Mouse (Mus musculus): Measurements from ENCODE around the gene Kdm4c. TPM values are rescaled to one million over a fixed set of nuclear protein-coding genes. Genes with fewer than 3 reads are reported as not detected.
A peak's percentile ranks its signal among the peaks of the same experiment; 100 is the strongest.
"Not testable (repeated sequence)": the region's sequence is repeated elsewhere in the genome, so short reads cannot be mapped to it uniquely, and the experiment has no call there.

Gene Kdm4c
- 10 to 100 TPM; 12.9 to 16.1 TPM for total RNA-seq (2021)
- long read RNA-seq, experiment 1, full-length matches to known transcripts = 8 of 16 reads
- long read RNA-seq, experiment 1, partial matches to known transcripts = 3 of 16 reads
- long read RNA-seq, experiment 1, other reads (novel, unspliced or antisense) = 5 of 16 reads
- long read RNA-seq, experiment 2, full-length matches to known transcripts = 5 of 8 reads
- long read RNA-seq, experiment 2, partial matches to known transcripts = 1 of 8 reads
- long read RNA-seq, experiment 2, other reads (novel, unspliced or antisense) = 2 of 8 reads

DNA sequence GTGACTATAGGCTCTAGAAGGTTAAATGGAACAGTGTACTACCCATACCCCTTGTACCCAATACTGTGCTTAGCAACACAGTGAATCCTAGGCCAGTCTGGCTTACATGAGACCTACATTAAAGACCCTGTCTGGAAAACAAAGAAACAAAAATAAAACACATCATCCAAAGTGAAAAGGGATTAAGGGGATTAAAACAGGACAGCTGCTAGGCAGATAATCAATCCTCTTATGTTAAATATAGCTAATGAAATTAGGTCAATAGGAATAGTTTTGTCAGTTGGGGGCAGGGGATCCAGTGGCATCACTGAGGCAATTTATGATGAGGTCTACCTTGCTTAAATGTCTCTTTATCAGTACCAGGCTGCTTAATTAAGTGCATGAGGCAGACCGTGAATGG lies at the start of gene Kdm4c:
Kdm4c (plus strand) TSS at position 322 of the 400 bp plus-strand sequence.
- DNase-seq = no peak

DNA sequence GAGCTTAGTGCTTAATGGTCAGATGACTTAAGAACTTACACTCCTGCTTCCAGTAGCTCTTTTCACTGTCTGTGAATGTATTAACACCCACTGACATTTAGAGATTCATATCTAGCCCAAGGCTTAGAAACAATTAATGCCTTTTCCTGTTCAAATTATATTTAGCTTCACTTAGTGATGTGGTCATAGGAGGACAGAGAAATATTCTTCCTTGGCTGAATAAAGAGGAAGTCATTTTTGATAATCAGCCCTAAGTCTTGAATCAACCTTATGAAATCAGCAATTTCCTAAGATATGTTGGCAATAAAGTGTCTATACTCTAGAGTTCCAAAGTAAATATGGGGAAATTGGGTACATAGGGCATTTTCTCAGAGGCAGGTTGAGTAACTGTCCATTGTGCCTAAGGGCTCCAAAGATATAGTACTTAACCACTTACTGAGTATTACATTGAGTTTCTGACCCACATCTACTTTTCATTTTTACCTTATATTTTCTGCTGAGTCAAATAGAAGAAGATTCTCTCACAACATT lies 41.0 kb upstream of the Kdm4c start:
- no peak for DNase-seq

DNA sequence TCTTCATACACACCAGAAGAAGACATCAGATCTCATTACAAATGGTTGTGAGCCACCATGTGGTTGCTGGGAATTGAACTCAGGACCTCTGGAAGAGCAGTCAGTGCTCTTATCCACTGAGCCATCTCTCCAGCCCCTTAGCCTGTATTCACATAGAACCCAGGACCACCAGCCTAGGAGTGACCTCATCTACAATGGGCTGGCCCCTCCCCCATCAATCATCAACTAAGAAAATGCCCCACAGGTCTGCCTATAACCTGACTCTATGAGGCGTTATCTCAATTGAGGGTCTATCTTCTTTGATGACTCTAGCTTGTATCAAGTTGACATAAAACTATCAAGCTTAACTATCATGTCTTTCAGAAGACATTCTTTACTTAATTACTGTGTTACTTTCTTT lies 20.5 kb upstream of the Kdm4c start:
- DNase-seq = not testable (repeated sequence)

DNA sequence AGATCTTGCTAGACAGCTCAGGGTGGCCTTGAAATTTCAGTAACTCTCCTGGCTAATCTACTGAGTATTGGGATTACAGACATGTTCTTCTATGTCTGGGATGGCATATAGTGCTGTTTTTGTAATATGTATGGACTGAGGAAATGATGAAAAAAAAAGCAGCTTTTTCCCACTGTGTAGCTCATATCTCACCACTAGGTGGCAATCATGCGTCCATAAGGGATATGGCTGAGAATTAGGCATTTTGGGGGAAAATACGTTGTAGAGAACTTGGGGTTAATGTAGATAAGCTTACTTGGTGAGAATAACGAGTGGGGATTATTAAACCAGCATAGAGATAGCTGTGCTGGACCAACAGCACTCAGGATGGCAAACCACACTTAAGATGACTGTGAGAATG lies 19.9 kb upstream of the Kdm4c start:
- DNase-seq = no peak

DNA sequence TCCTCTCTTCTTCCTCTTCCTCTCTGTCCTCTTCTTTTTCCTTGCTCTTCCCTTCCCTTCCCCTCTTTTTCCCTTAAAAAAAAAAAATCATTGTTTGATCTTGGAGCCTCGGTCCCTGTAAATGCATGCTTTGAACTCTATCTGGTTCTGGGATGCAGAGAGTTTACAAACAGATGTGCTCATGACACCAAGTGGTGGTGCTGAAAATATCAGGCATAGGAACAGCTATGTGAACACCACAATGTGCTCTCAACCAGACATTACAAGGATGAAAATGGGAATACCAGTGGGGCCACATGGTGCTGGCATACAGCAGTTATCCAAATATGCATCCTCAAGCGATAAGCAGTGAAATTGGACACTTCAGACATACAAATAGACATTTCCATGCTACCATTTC lies 18.1 kb upstream of the Kdm4c start:
- no peak for DNase-seq

DNA sequence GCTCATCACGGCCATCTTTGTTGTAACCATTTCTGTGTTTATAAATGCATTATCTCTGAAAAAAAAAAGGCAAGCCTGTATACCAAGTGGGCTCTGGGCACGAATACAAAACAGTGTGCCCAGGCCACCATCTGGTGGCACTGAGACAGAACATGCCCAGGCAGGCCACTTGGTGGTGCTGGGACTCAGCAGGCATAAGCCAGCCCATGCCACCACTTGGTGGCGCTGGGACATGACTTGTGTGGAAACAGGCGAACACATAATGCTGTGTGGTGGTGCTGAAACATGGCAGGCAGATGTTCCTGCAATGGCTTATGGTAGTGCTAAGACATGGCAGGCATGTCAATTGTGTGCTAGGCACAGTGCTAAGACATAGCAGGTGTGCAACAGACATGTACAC lies 11.3 kb upstream of the Kdm4c start:
- no peak for DNase-seq

DNA sequence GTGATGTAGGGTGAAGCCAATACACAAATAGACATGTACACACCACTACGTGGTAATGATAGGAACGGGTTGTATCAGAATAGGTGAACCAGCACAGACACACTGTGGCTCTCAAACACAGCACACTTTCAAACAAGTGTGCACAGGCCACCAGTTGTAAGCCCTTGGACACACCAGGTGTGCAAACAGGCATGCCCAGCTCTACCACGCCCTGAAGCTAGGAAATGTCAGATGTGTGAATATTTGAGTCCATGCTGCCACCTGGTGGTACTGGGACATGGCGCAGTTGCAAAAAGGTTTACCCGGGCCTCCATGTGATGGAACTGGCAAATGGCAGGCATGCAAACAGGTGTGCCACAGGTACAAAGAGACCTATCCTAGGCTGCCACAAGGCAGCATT lies 10.9 kb upstream of the Kdm4c start:
- DNase-seq = peak; percentile 29

DNA sequence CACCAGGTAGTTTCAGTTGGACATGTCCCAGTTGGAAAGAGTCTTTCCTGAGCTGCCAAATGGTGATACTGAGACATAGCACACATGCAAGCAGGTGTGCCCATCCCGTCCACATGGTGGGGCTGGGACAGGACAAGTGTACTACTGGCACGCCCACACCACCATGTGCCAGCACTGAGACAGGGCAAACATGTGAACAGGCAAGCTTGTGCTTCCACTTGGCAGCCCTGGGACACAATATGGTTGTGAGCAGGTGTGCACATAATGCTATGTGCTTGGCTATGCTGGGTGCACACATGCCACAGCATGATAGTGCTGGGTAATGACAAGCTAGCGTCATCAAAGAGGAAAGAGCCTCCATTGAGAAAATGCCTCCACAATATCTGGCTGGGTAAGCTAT lies 8.8 kb upstream of the Kdm4c start:
- DNase-seq = no peak

DNA sequence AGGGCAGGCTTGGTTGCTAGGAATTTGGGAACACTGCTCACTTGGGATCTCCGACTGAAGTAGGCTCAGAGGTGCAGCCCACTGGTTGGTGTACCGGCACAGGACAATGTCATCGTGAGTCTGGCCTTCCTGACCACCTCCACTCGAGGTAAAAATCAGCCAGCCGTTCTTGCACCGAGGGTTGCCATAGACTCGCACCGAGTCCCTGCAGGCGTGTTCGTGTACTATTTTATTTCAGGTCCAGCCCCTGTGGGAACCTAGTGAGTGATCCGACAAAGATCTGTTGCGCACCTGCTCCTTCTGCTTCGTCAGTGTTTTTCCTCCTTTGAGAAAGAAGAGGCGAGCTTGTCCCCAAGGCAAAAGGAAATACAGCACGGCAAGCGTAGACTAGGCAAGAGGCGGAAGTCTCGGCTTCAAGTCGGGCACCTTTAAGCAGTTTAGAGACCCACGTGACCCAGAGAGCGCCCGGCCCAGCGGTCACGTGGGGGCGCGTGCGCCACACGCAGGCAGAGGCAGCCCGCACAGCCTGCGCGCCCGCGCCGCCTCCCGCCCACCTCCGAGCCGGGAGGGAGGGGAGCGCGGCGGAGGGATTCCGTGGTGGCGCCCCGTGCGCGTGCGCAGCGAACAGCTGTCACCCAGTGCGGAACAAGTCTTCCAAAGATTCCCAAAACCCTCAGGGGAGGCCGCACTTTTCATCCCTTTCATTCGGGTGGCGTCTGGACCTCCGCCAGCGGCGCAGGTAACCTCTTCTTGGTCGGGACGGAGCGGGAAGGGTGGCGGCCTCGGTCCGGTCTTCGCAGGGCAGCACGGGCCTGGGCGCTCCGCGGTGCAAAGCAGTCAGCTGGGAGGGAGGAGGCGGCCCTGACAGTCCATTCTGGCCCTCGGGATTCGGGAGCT lies 9.3 kb downstream of the Kdm4c start:
- peak; percentile 97 for DNase-seq

DNA sequence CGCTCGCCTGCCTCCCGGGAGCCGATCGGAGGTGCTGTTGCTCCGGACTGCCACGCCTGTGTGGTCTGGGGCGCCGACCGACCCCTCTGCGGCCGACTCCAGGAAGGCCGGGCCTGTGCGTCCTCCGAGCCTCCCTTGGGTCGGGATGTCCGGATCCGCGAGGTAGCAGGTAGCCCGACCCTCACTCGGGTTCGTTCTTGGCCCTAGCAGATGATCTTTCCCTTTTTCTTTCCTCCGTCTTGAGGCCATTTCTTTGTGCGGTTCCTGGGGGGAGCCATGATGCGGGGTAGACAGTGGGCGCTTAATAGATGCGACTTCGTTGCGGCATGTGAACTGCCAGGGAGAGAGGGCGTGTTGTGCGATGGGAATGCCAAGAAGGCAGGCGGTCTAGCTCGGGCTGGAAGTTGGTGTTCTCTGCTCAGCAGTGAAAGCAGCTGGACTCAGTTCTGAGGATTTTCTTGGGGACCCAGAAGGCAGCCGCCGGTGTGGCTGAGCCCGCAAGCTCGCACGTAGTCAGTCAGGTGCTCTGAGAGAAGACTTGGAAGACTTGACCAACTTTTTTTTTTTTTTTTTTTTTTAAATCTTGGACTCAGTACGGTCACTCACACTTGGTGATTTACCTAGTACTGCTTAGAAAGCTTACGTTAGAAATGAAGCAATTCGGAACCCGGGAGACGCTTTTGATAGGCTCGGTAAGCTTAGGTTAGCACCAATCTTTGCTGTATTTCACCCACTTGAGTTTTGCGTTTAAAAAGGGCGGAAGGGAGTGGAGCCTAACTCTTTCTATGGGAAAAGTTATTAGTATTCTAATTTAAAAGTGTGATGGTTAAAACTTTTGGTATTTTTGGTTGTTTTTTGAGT lies 10.2 kb downstream of the Kdm4c start:
- no peak for DNase-seq

DNA sequence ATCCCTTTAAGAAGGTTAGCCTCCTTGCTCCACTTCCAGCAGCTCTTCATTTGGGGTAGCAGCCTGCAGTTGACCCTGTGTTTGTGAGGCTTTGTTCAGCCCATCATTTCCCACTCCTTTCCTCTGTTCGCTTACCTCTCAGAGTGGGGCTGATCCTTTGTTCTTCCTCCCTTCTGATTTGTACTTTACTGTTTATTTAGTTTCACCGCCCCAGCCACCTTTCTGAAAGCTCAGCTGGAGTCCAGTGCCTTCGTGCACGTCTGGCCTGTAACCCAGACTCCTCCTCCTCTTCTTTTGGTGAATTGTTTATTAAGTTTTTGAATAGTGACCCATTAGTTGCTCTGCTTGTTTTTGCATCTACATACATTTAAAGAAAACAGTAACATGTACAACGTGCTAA lies 15.6 kb downstream of the Kdm4c start:
- DNase-seq = no peak

DNA sequence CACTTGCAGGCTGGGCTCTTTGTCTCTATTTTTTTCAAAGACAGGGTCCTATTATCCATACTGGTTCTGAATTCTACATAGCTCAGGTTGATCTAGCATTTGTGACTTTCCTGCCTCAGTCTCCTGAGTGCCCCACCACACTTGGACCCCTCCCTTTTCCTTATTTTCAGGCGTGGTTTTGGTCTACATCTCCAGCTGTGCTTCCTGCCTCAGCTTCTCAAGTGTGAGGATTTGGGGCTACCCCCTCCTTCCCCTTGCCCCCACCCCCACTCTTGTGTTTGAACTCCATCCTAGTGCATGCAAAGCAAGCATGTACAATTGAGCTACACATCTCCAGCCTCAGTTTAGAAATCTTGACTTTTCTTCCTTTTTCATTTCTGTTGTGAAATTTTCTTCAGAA lies 16.2 kb downstream of the Kdm4c start:
- DNase-seq = no peak

DNA sequence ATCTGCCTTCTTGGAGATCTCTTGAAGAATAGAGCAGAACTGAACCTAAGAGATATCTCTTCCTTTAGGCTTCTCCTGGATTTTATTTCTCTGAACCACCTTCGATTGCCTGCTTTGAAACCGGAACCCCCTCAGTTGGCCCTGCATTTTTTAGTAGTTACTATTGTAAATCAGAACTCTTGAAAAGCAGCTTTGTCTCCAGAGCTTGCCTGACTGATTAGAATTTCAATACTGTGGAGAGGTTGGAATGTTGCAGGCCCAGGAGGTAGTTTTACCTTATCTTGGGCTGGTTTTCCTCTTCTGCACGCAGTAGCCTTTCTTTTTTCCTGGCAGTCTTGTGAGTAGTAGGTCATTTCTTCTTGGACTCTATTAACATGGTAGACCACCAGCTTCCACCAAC lies 17.0 kb downstream of the Kdm4c start:
- DNase-seq = no peak

DNA sequence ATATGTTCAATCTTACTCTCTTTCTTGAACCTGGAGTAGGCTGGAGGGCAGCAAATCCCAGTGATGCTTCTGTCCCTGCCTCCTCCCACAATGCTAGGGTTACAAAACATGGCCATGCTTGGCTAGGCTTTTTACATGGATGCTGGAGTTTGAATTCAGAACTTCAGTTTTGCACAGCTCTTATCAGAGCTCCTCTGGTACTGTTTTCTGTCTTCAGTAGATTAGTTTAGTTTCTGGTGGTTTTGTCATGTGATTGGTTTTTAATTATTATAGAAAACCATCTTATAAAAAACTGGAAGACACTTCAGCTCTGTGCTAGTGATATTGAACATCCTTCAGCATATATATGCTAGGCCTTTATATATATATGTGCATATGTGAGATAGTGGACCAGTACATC lies 19.6 kb downstream of the Kdm4c start:
- DNase-seq = no peak

DNA sequence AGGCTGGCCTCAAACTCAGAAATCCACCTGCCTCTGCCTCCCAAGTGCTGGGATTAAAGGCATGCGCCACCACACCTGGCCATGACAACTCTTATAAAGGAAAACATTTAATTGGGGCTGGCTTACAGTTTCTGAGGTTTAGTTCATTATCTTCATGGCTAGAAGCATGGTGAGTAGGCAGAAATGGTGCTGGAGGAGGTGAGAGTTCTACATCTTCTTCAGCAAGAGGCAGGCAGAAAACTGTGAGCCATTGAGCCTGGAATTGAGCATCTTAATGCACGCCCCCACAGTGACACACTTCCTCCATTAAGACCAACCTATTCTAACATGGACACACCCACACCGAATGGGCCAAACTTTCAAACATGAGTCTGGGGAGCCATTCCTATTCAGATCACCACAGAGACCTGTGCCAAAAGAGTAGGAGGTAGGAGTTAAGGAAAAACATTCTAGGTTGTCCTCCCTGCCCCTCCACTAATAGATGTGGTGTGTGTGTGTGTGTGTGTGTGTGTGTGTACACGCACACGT lies 22.2 kb downstream of the Kdm4c start:
- no peak for DNase-seq

DNA sequence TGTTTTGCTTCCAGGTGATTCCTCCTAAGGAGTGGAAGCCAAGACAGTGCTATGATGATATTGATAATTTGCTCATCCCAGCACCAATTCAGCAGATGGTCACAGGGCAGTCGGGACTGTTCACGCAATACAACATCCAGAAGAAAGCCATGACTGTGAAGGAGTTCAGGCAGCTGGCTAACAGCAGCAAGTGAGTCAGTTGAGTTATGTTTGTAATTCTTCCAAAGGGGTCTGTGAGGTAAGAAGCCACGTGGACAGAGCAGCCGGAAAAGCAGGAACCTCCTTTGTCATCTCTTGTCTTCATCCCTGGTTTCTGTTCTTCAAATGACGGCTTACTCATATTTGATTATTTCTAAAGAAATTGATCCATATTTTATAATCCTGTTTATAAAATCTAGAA lies 28.9 kb downstream of the Kdm4c start:
- no peak for DNase-seq

DNA sequence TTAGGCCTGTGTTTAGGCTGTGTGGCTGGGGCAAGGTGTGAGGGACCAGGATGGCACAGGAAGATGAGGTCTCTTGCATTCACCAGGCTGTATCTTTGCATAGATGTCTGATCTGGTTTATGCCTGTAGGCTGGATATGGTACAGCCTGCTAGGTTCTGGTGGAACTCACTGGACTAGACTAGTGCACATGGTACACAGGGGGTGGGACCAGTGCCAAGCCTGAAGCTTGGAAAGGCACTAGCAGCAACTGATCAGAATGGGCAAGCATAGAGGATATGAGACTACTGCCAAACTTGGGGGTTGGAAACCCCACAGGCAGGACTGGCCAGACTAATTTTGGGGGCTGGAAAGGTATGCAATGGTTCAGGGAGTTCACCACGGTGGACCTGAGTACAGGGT lies 35.2 kb downstream of the Kdm4c start:
- no peak for DNase-seq

DNA sequence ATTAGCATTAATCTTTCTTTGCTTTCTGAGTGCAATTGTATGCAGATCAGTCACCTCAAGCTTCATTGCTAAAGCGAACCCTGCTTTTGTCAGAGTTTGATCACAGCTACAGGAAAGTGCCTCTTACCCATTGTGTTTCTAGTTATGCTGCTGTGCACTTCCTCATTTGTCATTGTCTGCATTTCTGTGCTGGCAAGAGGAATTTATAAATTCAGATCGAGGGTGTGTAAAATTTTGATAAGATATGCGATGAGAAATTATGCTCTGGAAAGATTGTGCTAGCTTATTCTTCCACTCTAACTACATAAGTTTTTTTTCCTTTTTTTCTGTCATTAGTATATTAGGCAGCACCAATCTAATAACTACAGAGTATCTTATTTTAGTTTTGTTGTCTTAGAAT lies 37.9 kb downstream of the Kdm4c start:
- DNase-seq = no peak

DNA sequence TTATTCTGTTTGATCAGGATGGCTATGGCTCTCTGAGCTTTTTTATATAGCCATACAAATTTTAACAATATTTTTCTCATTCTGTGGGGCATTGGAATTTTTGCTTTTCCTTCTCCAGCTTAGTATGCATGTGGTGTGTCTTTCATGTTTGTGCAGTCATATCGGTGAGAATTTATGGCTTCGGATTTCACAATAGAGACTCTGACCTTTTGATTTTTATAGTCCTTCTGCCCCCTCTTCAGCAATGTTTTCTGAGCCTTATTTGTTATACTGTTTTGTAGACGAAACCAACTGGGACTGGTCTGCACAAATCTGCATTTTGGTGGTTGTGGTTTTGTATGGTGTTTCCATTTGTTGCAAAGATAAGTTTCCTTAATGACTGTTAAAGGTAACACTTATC lies 45.6 kb downstream of the Kdm4c start:
- DNase-seq = no peak

DNA sequence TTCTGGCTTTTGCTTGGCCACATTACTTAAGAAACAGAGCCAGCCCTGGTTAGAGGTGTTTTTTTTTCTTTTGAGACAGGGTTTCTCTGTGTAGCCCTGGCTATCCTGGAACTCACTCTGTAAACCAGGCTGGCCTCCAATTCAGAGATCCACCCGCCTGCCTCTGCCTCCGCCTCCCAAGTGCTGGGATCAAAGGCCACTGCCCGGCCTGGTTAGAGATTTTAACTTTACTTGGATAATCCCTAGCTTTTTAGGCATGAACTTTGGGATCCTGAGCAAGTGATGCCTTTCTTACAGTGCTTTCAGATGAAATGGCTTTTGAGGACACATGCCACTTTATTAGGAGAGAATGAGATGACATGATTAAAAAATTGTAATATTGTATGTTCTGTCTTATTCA lies 52.4 kb downstream of the Kdm4c start:
- no peak for DNase-seq

DNA sequence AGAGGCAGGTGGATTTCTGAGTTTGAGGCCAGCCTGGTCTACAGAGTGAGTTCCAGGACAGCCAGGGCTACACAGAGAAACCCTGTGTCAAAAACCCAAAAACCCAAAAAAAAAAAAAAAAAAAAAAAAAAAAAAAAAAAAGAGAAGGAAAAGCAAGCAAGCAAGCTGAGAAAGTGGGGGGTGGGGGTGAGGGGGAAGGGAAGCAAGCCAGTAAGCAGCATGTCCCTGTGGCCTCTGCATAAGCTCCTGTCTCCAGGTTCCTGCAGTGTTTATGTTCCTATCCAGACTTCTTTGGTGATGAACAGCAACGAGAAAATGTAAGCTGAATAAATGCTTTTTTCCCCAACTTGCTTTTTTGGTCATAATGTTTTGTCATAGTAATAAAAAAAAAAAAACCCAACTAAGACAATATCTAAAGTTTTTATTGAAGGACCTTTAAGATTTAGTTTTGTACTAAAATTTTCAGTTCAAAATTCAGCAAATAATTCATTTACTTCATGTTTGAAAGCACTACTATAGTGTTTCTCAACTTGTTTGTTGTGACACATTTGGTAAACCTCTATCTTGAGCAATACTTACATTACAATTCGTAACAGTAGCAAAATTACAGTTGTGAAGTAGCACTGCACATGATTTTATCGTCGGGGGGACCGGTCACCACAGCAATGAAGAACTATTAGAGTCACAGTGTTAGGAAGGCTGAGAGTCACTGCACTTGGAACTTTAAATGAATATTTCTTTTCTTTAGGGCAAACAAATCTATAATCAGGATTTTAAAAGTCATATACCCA lies 63.2 kb downstream of the Kdm4c start:
- DNase-seq = no peak

DNA sequence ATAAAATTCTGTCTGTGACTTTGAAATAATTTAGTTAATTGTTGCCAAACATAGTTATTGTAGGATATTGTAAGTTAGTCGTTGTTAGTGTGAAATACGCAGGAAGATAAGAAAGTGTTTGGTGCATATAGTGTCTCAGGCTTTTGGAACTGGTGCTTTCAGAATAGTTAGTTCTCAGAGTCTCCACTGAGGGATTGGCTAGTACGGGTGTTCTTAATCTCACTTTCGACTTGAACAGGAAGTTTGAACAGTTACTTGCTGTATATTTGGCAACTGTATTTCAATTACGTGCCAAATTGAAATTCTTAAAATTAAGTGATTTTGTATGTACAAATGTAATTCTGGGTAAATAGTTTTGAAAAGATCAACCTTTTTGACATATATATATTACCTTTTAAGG lies 68.8 kb downstream of the Kdm4c start:
- no peak for DNase-seq
